Mouse (Mus musculus) heart, adult 9 months (tissue): ENCODE results near the gene Dnajc13.
A peak's percentile ranks its signal among the peaks of the same experiment; 100 is the strongest.

Experiments
- DNase-seq, 2 experiments: peaks; one replicate each; pipeline ENCODE4 v3.0.0; 2022; ENCODE audit warnings: low spot score in 2 of 2

Gene Dnajc13

DNA sequence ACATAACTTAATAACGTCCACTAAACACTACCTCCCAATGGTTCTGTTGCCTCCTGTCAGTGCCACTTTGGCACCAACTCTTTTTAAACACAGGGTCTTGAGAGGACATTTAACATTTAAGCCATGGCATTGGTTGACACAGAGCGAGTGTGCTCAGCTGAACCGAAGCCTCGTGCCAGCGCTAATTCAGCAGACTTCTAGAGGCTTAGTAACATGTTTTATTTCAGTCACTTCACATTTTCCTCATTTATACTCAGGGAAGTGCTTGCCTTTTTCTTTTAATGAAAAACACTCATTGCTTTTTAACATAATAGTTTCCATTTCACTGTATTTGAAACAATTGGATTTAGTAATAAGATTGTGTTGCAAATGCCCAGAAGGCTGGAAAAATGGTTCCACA lies 153.6 kb downstream of the Dnajc13 start:
- DNase-seq = no peak

DNA sequence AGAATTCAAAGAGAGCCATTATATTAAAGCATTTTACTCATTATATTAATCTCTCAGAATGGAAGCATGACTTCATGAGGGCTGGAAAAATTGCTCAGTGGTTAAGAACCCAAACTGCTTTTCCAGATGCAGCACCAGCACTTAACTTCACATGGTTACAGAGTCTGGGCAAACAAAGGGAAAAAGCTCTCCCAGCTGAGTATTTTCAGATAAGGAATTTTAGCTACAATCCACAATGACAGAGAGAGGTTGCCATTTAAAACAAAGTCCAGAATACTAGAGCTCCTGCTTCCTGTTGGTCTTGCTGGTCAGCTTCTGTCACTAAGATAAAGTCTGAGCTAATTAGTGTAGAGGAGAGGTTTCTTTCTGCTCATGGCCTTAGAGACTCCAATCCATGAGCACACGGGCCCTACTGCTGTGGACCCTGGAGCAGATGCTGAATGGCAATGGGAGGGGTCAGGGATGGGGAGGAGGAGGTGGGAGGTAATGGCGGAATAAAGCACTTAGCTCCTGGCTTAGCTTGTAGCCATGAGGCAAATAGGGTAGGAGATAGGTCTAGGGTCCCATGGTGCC lies 154.1 kb downstream of the Dnajc13 start:
- DNase-seq = peak; percentile 35 to 65

DNA sequence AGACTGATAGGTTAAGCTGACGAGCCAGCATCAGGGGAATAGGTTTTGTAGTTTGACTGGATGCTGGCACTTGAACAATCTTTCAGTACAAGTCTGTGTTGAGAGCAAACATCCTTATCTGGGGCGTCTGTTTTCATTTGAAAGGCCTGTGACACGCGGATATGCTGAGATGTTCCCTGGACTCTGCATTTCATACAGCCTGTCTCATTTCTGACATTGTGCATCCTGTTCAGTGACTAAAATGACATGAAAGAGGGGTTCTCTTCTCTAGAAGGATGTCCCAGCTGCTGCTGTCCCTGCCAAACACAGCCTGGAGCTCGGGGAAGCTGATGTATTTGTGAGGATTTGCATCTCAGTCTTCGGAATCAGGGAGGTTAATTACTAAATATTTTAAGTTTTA lies 155.2 kb downstream of the Dnajc13 start:
- DNase-seq = peak in 1 of 2 experiments; percentile 32

DNA sequence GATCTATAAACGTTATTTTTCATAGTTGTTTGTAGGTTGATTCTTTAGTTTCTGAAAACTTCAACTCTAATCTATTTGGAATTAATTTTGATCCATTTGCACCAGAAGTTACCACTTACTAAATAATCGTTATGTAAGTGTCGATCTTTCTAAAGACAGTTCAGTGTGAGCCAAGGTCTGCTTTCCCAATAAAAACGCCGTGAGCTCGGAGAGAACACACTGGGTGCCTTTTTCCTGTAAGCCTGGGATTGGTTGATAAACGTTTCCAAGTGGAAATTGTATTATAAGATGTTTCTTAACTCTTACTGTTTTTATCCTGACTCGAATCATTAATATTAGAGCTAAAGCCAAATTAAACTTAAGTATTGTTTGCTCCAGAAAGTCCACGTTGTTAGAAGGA lies 155.8 kb downstream of the Dnajc13 start:
- no peak for DNase-seq

DNA sequence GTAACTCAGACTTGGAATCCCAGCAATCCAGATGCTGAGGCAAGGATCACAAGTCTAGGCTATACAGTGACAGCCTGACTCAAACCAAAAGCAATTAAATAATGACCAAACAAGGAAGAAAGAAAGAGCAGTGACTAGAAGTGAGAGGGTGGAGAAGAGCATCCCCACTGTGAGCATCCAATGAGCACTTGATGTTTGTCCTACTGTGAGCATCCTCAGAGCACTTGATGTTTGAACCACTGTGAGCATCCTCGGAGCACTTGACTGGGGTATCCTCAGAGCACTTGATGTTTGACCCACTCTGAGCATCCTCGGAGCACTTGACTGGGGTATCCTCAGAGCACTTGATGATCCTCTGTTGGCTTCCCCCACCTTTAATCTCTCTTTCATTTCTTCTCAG lies 157.7 kb downstream of the Dnajc13 start:
- DNase-seq = no peak

DNA sequence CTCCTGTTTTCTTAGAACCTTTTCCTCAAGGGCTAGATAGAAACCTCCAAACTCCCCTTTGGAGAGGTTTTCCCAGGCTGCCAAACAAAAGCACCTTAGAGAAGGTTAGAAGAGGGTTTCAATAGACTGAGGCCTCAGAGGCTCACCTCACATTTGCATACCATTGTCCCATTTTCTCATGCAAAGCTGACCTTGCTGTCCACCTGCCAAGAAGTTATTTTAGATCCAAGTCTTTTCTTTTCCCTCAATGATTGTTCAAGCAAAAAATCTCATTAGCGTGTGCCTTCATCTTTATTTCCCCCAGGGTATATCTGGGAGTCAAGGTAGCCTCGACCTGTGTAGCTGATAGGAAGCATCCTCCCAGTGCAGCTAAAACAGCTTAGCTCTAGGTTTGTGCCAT lies 159.8 kb downstream of the Dnajc13 start:
- no peak for DNase-seq

DNA sequence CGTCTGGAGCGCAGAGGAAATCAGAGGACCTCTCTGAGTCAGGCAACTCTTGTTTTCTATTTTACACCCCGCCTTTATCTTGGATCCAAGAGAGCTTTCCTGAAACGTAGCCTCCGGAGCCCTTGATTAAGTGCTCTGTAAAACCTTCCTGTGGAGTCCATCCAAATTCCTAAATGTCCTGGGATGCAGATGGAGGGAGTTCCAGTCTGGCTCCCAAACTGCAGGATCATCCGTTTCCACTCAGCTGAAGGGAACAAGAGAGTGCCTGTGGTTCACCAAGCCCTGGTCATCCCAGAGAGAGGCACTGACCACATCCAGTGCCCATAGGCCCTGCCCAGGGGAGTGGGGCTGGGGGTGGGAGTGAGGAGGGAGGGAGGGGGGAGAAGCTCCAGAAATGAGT lies 160.4 kb downstream of the Dnajc13 start:
- peak; percentile 35 to 60 for DNase-seq

DNA sequence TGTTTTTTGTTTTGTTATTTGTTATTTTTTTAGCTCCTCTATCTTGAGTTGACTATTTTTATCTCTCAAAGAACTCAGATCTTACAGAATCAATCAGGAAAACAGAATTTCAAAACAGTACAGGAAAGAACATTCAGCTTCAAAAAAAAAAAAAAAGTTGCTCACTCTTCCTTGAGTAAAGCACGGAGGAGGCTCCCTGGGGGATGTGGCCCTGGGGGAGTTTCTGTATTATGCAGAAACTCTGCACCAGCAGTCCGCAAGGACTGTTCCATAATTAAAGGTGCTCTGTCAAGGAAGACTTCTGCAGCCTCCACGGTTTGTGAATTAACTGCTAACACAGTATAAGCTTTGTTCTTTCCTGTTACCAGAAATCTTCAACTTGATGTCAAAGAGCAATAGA lies 161.3 kb downstream of the Dnajc13 start:
- no peak for DNase-seq
